Mouse (Mus musculus) midbrain, embryonic 13.5 days (tissue): ENCODE measurements around the gene Sox5. TPM values are rescaled to one million over a fixed set of nuclear protein-coding genes. Genes with fewer than 3 reads are reported as not detected.

ENCODE experiments used
- ATAC-seq: fragments of 200-750 bp; cut with Nextera tagmentation; 2 replicates; pipeline ENCODE4 v1.8.0; 2017; ENCODE audit warnings: mild to moderate bottlenecking, moderate TSS enrichment, moderate library complexity
- H3K27ac ChIP-seq: fragments of 300-500 bp; sonication (generic); 2 replicates; pipeline ENCODE4 v1.5.1; 2015; ENCODE audit warnings: inconsistent platforms, mild to moderate bottlenecking, moderate library complexity
- H3K27me3 ChIP-seq: fragments of 300-500 bp; sonication (generic); 2 replicates; pipeline ENCODE4 v1.6.1; 2015; ENCODE audit warnings: mild to moderate bottlenecking, inconsistent platforms
- H3K36me3 ChIP-seq: fragments of 300-500 bp; sonication (generic); 2 replicates; pipeline ENCODE4 v1.6.1; 2015; ENCODE audit warnings: mild to moderate bottlenecking, inconsistent platforms
- H3K4me1 ChIP-seq: fragments of 300-500 bp; sonication (generic); replicated peaks from 2 replicates; pipeline ENCODE4 v1.6.1; 2015; ENCODE audit warnings: inconsistent platforms
- H3K4me2 ChIP-seq: fragments of 300-500 bp; sonication (generic); replicated peaks from 2 replicates; pipeline ENCODE4 v1.6.1; 2015; ENCODE audit warnings: moderate library complexity, mild to moderate bottlenecking, inconsistent platforms
- H3K4me3 ChIP-seq: fragments of 300-500 bp; sonication (generic); replicated peaks from 2 replicates; pipeline ENCODE4 v1.5.1; 2015; ENCODE audit warnings: mild to moderate bottlenecking, inconsistent platforms
- H3K9ac ChIP-seq: fragments of 300-500 bp; sonication (generic); replicated peaks from 2 replicates; pipeline ENCODE4 v1.6.1; 2015; ENCODE audit warnings: mild to moderate bottlenecking, inconsistent platforms
- H3K9me3 ChIP-seq: fragments of 300-500 bp; sonication (generic); 2 replicates; pipeline ENCODE4 v1.6.1; 2016; ENCODE audit warnings: mild to moderate bottlenecking, inconsistent platforms
- WGBS: fragments of 180-500 bp; shearing (Covaris S2); methylation state at CpG from one replicate; pipeline ENCODE4 v1.1.7; 2015; 5-methylcytosine and 5-hydroxymethylcytosine counted together
- polyA plus RNA-seq: library from polyadenylated mRNA; unstranded; fragments of >200 nt; fragmentation: Nextera tagmentation; extraction: Ambion mirVana; gene quantifications from 2 replicates; pipeline ENCODE4 v1.2.1, GENCODE M21; 2015

The Sox5 gene
- polyA plus RNA-seq, 1 experiment from 2014 or later: 52.0 TPM

GRCm38 (mm10) chr6:144708410-144708809, 73.4 kb downstream of the Sox5 start:
- no peak overlapping the region for H3K4me3 ChIP-seq
- peaks cover 7% of the 10 kb centered on the region for H3K4me1 ChIP-seq
- H3K9ac ChIP-seq: no peak overlapping the region
- ATAC-seq: no peak
- no peaks in the 10 kb centered on the region for H3K27me3 ChIP-seq
- H3K4me2 ChIP-seq: no peak overlapping the region
- H3K27ac ChIP-seq: no peak overlapping the region
- WGBS: 72% methylated on average over 4 of the region's 4 CpGs
- H3K36me3 ChIP-seq: 0 out of 2 replicates have a peak, but pooled peaks cover 4% of the 10 kb centered on the region
- peaks cover 7% of the 10 kb centered on the region for H3K9me3 ChIP-seq

DNA sequence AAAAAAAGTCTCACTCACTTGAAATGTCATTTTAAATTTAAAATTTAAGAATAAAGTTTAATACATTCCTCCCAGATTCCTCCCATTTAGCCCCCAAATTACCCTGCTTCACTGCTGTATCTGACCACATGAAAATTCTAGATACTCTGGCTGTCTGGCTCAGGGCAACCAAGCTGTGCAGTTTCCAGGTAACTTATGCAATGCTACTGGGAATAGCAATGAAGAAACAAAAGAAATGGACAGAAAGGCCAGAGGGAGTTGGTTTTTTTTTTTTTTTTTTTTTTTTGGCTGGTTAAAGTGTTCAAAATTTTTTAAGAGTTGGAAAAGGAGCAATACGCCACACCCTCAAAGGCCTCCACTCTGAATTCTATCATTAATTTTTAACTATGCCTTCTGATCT, 73.8 kb downstream of the Sox5 start:
- Histone ChIP-seq H3K4me3 (no peak overlapping the region), H3K9ac (no peak overlapping the region), H3K27me3 (no peaks in the 10 kb centered on the region), H3K27ac (no peak overlapping the region), H3K4me2 (no peak overlapping the region), H3K9me3 (peaks cover 7% of the 10 kb centered on the region), H3K36me3 (0 out of 2 replicates have a peak, but pooled peaks cover 4% of the 10 kb centered on the region), H3K4me1 (peaks cover 7% of the 10 kb centered on the region)
- ATAC-seq: no peak
- WGBS: 91% methylated on average over 1 of the region's 1 CpGs

DNA sequence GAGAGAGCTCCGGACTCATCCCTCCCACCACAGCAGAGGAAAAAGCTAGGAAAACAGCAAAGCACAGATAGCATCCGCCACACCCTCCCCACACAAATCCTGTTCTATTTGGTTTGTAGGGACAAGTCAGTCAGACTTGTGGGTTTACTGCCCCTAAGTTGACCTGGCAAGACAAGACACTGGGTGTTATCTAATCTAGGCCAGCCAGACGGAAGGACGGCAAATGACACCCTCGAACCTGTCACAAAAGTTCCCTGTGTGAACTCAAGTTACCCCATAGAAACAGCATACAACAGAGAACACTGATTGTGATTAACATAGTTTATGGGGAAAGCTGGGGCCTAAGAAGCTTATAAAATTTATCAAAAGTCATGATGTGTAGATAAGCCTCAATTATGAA, 76.8 kb downstream of the Sox5 start:
- H3K4me2 ChIP-seq: no peak overlapping the region
- 94% methylated on average over 5 of the region's 5 CpGs for WGBS
- no peak for ATAC-seq
- H3K9ac ChIP-seq: no peak overlapping the region
- no peaks in the 10 kb centered on the region for H3K27me3 ChIP-seq
- H3K9me3 ChIP-seq: peaks cover 7% of the 10 kb centered on the region
- H3K36me3 ChIP-seq: 0 out of 2 replicates have a peak, but pooled peaks cover 4% of the 10 kb centered on the region
- no peak overlapping the region for H3K27ac ChIP-seq
- no peaks in the 10 kb centered on the region for H3K4me1 ChIP-seq
- H3K4me3 ChIP-seq: no peak overlapping the region

DNA sequence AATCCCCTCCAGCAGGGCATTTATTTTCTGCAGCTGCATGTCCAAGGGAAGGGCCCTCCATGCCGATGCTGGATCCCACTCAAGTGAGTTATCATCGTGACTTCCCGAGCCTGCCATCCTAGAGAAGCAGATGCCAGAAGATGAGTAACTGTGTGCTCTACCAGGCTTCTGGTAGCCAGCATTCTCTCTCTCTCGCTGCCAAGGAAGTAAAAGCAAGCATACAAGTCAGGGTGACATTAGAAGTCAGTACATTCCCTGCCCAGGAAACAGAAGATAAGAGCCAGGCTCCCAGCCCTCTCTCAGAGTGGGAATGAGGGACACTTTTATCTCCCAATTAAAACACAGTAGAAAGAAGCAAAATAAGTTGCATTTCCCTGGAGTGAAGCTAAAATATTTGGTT, 86.1 kb downstream of the Sox5 start:
- H3K27ac ChIP-seq: no peak overlapping the region
- ATAC-seq: no peak
- no peaks in the 10 kb centered on the region for H3K9me3 ChIP-seq
- H3K4me2 ChIP-seq: no peak overlapping the region
- WGBS: 87% methylated on average over 4 of the region's 4 CpGs
- H3K4me1 ChIP-seq: no peaks in the 10 kb centered on the region
- H3K4me3 ChIP-seq: no peak overlapping the region
- H3K36me3 ChIP-seq: no peaks in the 10 kb centered on the region
- H3K27me3 ChIP-seq: no peaks in the 10 kb centered on the region
- H3K9ac ChIP-seq: no peak overlapping the region

DNA sequence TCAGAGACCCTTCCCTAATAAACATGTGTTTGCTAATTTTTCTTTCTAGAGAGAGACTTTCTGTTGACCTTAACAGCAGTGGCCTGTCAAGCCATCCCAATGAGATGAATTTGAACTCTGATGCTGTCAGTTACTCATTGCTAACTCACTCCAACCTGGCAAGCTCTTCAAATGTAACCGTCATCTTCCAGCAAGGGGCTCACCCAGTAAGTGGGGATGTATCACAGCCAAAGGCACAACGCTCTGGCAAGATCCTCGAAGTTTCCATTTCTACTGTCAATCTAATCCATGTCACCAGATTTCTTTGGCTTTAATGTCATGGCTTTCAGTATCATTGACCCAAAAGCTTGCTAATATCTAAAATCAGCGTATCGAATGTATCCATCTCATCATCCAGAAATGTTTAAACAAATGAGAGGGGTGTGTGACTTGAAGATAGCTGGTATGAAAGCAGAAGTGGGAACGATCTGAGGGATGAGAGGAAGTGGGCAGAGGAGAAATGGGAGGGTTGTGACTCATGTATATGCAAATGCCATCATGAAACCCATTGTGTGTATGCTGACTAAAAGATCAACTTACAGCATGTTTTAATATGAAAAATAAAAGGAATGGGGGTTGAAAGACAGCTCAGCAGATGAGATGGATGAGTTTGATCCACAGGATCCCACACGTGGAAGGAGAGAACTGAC, 88.4 kb downstream of the Sox5 start:
- no peak overlapping the region for H3K4me2 ChIP-seq
- H3K9me3 ChIP-seq: no peaks in the 10 kb centered on the region
- no peaks in the 10 kb centered on the region for H3K27me3 ChIP-seq
- no peaks in the 10 kb centered on the region for H3K36me3 ChIP-seq
- H3K4me1 ChIP-seq: no peaks in the 10 kb centered on the region
- no peak overlapping the region for H3K9ac ChIP-seq
- H3K27ac ChIP-seq: no peak overlapping the region
- no peak for ATAC-seq
- WGBS: 90% methylated on average over 7 of the region's 7 CpGs
- H3K4me3 ChIP-seq: no peak overlapping the region

- Histone ChIP-seq H3K36me3 (no peaks in the 10 kb centered on the region), H3K4me2 (no peak overlapping the region), H3K4me1 (no peaks in the 10 kb centered on the region), H3K27ac (no peak overlapping the region), H3K9ac (no peak overlapping the region), H3K9me3 (no peaks in the 10 kb centered on the region), H3K27me3 (no peaks in the 10 kb centered on the region), H3K4me3 (no peak overlapping the region)
- 86% methylated on average over 7 of the region's 7 CpGs for WGBS
- no peak for ATAC-seq
Measured at GRCm38 (mm10) chr6:144691298-144692041, 90.3 kb downstream of the Sox5 start.

- no peaks in the 10 kb centered on the region for H3K4me1 ChIP-seq
- no peak for ATAC-seq
- H3K4me2 ChIP-seq: no peak overlapping the region
- H3K9ac ChIP-seq: no peak overlapping the region
- H3K27me3 ChIP-seq: no peaks in the 10 kb centered on the region
- no peaks in the 10 kb centered on the region for H3K36me3 ChIP-seq
- H3K27ac ChIP-seq: no peak overlapping the region
- no peak overlapping the region for H3K4me3 ChIP-seq
- 93% methylated on average over 3 of the region's 3 CpGs for WGBS
- H3K9me3 ChIP-seq: no peaks in the 10 kb centered on the region
Measured at GRCm38 (mm10) chr6:144689076-144689475, 92.7 kb downstream of the Sox5 start.

GRCm38 (mm10) chr6:144687681-144688080, 94.1 kb downstream of the Sox5 start:
- ATAC-seq: no peak
- WGBS: 83% methylated on average over 8 of the region's 8 CpGs
- no peaks in the 10 kb centered on the region for H3K27me3 ChIP-seq

GRCm38 (mm10) chr6:144681045-144681789, 100.6 kb downstream of the Sox5 start:
- Histone ChIP-seq H3K36me3 (no peaks in the 10 kb centered on the region), H3K9me3 (no peaks in the 10 kb centered on the region), H3K27me3 (no peaks in the 10 kb centered on the region), H3K4me3 (no peak overlapping the region), H3K9ac (no peak overlapping the region), H3K4me1 (0 out of 2 replicates have a peak, but pooled peaks cover 3% of the 10 kb centered on the region), H3K4me2 (no peak overlapping the region), H3K27ac (no peak overlapping the region)
- ATAC-seq: no peak
- 59% methylated on average over 12 of the region's 12 CpGs for WGBS

More at GRCm38 (mm10) chr6:144687681-144688080, 94.1 kb downstream of the Sox5 start:
- Histone ChIP-seq H3K4me2 (no peak overlapping the region), H3K4me3 (no peak overlapping the region), H3K9ac (no peak overlapping the region), H3K36me3 (no peaks in the 10 kb centered on the region), H3K27ac (no peak overlapping the region), H3K4me1 (no peaks in the 10 kb centered on the region), H3K9me3 (no peaks in the 10 kb centered on the region)

- ATAC-seq: no peak
- no peaks in the 10 kb centered on the region for H3K9me3 ChIP-seq
- no peaks in the 10 kb centered on the region for H3K36me3 ChIP-seq
- no peak overlapping the region for H3K9ac ChIP-seq
- 97% methylated on average over 9 of the region's 9 CpGs for WGBS
- H3K4me2 ChIP-seq: no peak overlapping the region
- H3K4me3 ChIP-seq: no peak overlapping the region
- no peak overlapping the region for H3K27ac ChIP-seq
- H3K4me1 ChIP-seq: 0 out of 2 replicates have a peak, but pooled peaks cover 3% of the 10 kb centered on the region
- no peaks in the 10 kb centered on the region for H3K27me3 ChIP-seq
Measured at GRCm38 (mm10) chr6:144677491-144678133, 104.2 kb downstream of the Sox5 start.

GRCm38 (mm10) chr6:144675111-144675510, 106.7 kb downstream of the Sox5 start:
- H3K36me3 ChIP-seq: no peaks in the 10 kb centered on the region
- no peak overlapping the region for H3K4me2 ChIP-seq
- no peaks in the 10 kb centered on the region for H3K4me1 ChIP-seq
- H3K4me3 ChIP-seq: no peak overlapping the region
- no peak for ATAC-seq
- no peaks in the 10 kb centered on the region for H3K27me3 ChIP-seq
- H3K9ac ChIP-seq: no peak overlapping the region
- whole genome bisulfite sequencing: 95% methylated on average over 6 of the region's 6 CpGs
- no peak overlapping the region for H3K27ac ChIP-seq
- no peaks in the 10 kb centered on the region for H3K9me3 ChIP-seq

DNA sequence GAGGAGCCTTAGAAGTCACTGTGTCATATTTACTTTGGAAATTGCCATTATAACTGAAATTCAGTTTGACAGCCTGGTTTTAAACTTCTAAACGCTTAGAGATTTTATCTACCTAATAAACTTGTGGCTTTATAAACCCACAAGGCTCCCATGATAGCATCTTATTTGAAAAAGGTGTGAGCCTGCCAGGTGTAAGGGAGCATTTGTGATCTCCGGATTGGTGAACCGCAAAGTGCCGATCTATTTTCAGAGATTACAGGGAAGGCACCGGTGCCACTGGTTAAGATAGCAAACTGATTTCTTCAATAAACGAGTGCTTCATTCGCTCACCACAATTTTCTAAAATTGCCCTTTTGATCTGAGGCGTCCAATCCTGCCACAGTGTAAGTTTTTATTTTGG, 107.9 kb downstream of the Sox5 start:
- 93% methylated on average over 8 of the region's 8 CpGs for WGBS
- Histone ChIP-seq H3K4me3 (no peak overlapping the region), H3K36me3 (no peaks in the 10 kb centered on the region), H3K27ac (no peak overlapping the region), H3K27me3 (no peaks in the 10 kb centered on the region), H3K9me3 (no peaks in the 10 kb centered on the region), H3K4me1 (no peaks in the 10 kb centered on the region), H3K4me2 (no peak overlapping the region), H3K9ac (no peak overlapping the region)
- no peak for ATAC-seq
